Mouse (Mus musculus) induced T-regulatory cell, adult 2 months (primary cell): ENCODE measurements around the gene Jam3.
"Not testable (repeated sequence)": the region's sequence is repeated elsewhere in the genome, so short reads cannot be mapped to it uniquely, and the experiment has no call there.

ENCODE experiments used
- DNase-seq: peaks from one replicate; pipeline ENCODE4 v3.0.0-alpha.2; 2012; ENCODE audit warnings: low read depth

Gene Jam3

DNA sequence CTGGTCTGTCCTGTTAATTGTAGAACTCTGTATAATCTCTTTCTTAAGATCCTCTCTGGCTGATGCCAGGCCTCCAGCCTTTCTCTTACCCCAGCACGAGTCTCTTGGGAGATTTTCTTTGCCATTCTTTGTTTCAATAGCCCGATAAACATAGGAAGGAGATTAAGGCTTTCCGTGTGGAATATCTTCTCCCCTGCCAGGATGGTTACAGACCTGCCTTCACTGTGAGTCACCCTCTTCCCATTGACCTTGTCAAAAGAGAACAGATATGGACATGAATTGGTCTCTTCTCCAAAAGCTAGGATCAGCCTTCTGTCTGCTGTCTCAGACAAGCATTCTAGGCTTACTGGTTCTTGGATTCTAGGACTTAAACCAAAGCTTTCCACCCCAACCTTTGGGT is 15.5 kb upstream of the Jam3 start:
- no peak for DNase-seq

DNA sequence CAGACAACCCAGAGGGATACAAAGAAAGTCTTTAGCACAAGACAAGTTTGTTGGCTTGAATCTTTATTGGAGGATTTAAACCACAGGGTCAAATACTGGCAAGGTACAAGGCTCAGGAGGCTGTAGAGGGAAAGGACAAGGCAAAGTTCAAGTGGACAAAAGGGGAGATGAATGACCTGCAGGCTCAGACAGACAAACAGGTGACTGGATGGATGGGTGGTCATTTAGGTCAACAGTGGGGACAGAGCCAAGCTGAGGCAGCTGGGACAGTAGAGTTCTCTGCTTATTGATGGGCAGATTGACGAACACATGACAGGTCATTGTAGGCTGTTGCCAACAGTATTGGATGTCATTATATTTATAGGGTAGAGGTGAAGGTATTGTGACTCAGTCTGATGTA is 11.8 kb upstream of the Jam3 start:
- DNase-seq: no peak

DNA sequence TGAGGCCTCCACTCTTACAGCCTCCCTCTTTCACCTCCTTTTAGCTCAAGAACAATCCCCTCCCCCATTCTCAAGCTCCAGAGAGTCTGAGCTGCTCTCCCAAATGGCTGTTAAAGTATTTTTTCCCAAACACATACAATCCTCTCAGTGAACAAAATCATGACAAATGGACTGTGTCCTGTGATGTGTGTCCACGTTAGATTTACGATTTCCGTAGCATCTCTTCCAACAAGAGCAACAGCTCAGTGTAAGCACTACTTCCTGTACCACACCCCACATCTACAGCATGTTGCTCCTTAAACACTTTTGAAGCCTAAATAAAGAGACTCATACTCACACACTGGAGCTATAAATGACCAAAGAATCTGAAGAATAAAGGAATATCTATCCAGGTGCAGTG is 10.4 kb upstream of the Jam3 start:
- DNase-seq: no peak

DNA sequence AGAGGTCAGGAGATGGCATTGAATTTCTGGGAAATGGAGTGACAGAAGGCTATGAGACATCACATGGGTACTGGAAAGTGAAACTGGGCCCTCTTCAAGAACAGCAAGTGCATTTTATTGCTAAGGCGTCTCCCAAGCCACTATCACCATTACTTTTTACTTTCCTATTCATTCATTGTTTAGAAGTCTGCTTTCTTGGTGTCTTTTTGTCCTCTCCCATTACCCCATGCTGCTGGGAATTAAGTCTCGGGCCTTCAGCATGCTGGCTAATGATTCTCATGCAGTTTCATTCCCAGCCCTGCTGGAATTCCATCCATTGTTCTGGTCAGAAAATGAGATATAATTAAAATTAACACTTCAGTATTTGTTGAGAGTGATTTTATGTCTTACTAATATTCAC is 9.7 kb upstream of the Jam3 start:
- DNase-seq: no peak

DNA sequence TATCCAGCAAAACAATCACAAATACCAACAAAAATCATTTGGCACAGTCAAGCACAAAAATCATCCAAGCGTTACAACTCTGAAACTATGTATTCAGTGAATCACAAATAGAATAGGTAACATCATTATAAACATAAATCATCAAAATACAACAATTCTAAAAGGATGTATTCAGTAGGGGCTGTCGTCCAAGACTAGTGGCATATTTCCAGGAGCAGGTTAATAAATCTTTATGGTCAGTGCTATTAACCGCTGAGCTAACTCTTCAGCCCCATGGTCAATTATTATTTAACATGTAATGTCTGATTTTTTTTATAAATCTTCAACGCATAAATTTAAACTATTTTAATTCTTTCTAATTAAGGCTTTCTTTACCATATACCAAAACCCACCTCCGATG is 8.4 kb upstream of the Jam3 start:
- DNase-seq: not testable (repeated sequence)

GRCm38 (mm10) chr9:27153861-27154260 is 1.4 kb downstream of the Jam3 start:
- no peak for DNase-seq

GRCm38 (mm10) chr9:27149836-27150235 is 5.4 kb downstream of the Jam3 start:
- DNase-seq: no peak

DNA sequence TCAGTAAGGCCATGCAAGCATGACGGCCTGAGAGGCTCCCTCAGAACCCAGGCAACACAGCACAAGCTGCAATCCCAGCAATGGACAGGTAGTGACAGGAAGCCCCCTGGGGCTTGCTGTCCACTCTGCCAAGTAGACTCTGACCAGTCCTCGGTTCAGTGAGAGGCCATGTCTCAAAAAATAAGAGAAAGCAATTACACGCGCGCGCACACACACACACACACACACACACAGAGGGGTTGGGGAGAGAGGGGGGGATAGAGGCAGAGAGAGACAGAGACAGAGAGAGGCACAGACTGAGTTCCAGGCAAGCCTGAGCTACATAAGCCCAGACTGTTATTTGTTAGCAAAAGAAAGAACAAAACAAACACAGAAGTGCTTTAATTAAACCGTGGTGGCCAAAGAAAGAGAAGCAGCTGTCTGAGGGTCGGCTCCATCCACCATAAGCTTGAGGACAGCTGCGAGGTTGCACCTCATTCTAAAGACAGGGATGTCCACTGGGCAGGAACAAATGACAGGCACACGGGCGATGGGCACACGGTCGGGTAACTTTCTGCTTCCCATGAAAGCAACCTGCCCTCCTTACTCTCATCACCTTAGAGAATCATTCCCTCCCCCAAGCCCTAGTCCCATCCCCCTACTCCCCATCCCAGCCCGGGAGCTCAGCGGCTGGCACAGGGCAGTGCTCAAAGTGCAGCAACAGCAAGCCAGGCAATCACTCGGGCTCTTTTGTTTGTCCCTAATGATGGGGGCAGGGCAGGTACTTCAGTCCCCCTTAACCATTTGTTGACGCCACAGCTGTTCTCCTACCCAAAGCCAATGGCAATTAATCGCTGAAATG is 6.4 kb downstream of the Jam3 start:
- DNase-seq: no peak

DNA sequence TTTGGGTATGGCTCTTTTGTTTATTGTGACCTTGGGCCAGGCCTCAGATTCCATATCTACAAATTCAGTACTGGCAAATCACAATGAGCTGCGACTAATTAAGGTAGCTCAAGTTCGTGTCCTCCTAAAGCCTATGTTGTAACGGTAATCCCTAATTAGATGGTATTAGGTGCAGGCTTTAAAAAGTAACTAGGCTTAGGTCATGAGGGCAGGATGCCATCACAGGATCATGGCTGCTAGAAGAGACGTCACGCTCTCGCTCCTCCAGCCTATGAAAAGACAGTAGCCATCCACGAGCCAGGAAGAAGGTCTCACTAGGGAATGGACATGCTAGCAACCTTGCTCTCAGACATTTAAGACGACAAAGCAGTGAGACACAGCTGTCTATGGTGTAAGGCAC is 7.3 kb downstream of the Jam3 start:
- no peak for DNase-seq

GRCm38 (mm10) chr9:27146826-27147225 is 8.4 kb downstream of the Jam3 start:
- DNase-seq: no peak

GRCm38 (mm10) chr9:27144996-27145395 is 10.2 kb downstream of the Jam3 start:
- DNase-seq: no peak

DNA sequence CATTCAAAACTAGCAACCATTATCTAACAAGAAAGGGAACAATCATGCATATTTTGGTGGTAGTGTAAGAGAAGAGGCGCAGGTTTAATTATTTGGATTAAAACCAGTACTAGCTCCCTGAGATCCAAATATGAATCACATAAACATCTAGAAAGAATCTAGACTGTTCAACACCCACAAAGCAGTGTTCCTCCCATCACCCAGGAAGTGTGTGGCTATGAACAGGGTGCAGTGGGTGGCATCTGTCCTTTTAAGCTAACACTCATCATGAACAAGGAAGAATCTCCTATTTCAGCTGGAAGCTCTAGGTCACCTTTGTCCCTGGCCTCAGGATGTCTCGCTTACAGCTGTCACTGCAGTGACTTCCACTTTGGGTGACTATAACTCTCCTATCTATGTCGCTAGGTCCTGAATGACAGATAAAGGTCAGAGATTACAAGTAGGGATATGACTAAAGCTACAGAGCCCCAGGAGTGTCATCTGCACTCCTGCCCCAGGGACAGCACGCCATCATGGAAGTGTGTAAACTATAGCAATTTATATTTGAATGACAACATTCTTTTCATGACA is 10.9 kb downstream of the Jam3 start:
- DNase-seq: no peak

DNA sequence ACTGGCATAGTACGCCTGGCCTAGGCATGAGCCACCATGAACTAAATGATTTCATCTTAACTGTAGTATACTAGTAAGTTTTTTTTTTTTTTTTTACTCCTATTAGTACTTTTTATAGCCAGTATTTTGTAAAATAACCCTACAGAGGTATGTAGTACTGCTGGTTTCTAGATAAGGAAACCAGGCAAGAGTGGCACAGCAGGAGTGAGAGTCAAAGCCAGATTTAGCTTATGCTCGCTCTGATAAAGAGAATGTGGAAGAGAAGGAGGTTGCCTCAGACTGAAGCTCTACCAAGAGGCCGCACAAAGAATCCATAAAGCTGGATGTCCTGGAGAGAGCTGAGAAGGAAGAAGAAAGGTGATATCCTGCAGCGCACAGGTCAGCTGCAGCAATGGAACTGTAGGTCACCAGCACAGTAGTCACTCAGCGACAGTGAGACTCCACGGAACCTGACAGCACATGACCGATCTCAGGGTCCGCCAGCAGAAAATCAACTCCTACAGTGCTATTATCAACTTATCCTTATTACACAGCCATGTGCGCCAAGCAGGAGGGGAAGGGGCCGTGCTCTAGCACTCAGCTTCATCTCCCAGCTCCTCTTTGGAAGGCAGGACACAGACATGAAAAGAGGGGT is 14.7 kb downstream of the Jam3 start:
- no peak for DNase-seq

GRCm38 (mm10) chr9:27136651-27137050 is 18.6 kb downstream of the Jam3 start:
- DNase-seq: no peak

DNA sequence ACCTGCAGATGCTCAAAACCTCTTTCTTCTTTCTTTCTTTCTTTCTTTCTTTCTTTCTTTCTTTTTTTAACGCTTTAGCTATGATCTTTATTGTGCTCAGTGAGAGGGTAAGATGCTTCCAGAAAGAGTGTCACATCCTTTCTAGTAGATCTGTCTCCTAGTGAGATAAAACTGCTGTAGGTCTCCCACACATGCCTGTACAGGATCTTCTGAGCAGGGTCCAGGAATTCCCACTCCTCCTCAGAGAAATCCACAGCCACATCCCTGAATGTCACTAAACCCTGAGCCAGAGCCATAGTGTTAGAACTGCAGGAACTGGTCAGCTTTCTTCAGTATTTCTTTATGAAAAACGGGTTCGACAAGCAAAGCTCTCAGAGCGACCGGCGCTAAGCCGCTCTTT is 19.8 kb downstream of the Jam3 start:
- DNase-seq: no peak

DNA sequence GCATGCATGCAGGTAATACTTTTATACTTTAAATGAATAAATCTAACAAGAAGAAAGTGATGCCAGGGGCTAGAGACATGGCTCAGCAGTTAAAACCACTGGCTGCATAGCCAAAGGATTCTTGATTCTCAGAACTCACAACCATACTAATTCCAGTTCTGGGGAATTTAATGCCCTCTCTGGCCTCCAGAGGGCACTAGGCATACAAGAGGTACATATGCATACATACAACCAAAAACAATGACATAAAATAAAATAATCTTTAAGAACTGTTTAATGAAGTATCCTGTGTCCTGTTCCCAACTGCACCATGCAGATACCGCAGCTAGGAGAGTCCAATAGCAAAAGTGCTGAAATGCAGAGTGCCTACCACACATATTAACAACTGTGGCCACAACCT is 20.8 kb downstream of the Jam3 start:
- peak; percentile 15 for DNase-seq

GRCm38 (mm10) chr9:27128629-27129028 is 26.6 kb downstream of the Jam3 start:
- DNase-seq: no peak

DNA sequence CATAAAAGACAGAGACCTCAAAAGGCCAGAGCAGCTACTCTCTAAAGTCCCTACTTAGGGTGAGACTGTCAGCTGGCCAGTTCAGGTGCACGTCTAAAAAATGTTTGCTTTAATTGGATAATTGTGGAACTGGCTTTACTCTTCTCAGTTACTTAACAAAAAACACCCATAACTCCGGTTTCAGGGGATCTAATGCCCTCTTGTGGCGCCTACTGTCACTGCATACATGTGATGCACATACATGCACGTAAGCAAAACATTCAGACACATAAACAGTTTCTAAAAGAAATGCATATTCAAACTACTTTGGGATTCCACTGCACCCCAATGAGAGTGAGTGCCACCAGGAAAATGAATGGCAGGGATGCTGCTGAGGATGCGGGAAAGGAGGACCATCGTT is 28.7 kb downstream of the Jam3 start:
- no peak for DNase-seq

DNA sequence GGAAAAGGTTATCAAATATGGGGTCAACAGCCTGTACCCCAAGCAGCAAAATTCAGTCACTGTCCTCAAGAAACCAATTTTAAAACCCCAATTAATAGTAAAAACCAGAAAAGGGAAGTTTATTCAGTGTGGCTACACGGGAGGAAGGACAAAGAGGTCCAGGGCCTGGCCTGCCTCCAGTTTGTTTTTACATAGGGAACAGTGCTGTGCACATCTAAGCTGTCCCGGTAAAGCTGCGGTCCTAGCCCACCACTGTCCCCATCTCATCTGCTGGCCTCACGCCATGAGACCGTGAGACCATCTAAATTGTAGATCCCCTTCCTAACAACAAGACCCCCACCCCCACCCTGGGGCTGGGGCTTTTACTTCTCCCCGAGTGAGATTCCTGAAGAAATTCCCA is 29.8 kb downstream of the Jam3 start:
- DNase-seq: no peak

DNA sequence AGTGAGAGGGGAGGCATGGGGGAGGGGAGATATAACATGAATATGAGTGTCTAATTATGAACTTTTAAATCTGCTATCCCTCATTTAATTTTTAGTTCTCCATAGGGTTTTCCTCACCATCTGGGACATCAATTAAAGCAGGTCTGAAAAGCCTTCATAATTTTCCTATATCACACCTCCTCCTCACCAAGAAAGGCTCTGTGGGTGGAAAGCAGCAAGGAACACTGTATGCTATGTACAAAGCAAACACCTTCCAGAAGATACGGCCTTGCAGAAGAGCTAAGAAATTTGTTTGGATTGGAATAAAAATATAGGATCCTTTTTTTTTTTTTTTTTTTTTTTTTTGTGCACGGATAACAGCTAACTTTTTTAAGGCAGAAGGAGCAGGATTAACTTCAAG is 31.3 kb downstream of the Jam3 start:
- DNase-seq: no peak

- DNase-seq: no peak
Measured at GRCm38 (mm10) chr9:27122963-27123362, 32.3 kb downstream of the Jam3 start.

GRCm38 (mm10) chr9:27122076-27122475 is 33.1 kb downstream of the Jam3 start:
- no peak for DNase-seq

DNA sequence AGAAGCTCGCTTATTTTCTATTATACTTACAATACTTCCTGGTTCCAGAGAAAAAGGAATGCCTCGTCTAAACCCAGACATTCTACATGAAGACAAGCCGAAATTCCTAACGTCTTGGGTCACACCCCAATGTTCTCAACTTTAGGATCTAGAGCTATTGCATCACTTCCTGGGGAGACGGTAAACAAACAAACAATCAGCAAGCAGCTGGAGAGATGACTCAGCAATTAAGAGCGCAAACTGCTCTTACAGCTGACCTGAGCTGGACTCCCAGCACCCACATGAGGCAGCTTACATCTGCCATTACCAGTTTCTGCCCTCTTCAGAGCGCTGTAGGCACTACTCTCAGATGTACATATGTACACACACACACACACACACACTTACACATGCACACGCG is 34.0 kb downstream of the Jam3 start:
- DNase-seq: no peak

GRCm38 (mm10) chr9:27111756-27112155 is 43.5 kb downstream of the Jam3 start:
- no peak for DNase-seq
